Mouse (Mus musculus): ENCODE measurements around the gene Cct8l1.

Cct8l1 gene

DNA sequence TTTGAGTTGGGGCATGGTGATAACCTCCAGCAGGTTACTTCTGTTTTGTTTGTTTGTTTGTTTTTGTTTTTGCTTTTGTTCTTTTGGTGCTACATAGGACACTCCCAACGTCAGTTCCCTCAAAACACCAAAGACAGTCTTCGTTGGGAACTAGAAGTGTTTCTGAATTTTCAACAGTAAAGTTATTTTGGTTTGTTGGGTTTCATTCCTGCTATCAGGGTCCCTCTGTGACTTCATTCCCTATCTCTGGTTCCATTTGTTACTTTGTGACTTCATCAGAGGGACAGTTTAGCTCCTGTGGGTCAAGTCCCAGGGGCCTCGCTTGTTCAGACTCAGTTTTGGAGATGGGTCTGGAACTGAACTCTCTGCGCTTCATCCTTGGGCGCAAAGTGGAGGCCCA is at the start of gene Cct8l1:
TSS of gene Cct8l1 (plus strand) at position 301 of the 400 bp plus-strand sequence.
- no peak for DNase-seq (ENCODE audit: low spot score in 2 of 2)

DNA sequence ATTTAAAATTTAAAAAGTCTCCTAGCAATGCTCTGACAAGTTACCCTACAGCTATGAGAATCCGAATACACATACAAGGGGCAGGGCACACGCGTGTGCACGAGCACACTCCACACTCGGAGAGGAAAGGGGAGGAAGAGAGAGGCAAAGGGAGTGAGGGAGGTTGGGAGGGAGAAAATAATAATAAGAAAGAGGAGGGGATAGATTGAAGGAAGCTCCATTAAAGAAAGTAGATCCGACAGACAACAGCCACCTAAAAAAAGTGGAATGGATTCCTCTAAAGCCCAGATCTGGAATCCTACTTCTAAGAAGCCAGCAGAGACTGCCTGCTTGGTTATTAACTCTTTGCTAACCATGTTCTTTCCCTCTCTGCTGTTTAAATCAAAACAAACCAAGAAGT is 43.8 kb upstream of the Cct8l1 start:
- no peak for DNase-seq (ENCODE audit: low spot score in 2 of 2)

DNA sequence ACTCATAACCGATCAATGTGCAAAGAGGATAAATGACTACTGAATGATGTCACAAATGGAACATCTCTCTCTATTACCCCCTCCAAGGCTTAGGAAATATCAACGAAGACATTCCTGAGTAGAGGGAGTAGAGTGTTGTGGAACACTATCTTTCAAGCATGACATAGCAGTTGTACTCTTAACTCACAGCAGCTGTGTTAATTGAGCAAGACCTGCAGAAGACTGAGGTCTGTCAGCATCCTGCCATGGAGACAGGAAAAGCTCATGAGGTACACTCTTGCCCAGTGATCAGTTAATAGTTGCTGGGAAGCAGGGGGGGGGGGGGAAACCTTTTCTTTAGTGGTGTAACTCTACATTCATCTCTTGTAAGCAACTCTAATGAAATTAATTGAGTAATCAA is 40.1 kb upstream of the Cct8l1 start:
- no peak for DNase-seq (ENCODE audit: low spot score in 2 of 2)

DNA sequence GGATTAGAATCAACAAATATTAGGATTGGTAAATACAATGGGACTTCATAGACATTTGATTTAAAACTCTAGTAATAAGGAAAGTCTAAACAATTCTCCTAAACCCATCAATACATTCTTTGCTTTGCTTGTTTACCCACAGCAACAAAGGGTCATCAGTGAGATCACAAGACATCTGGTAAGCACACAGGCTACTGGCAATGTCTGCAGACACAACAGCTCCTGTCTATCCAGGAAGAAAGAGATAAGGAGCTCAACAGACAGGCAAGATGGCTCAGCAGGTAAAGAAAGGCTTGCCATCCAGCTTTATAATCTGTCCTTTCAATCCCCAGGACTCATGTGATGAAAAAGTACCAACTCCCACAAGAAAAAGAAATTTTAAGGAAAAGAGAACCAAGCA is 37.0 kb upstream of the Cct8l1 start:
- DNase-seq (ENCODE audit: low spot score in 2 of 2): no peak

DNA sequence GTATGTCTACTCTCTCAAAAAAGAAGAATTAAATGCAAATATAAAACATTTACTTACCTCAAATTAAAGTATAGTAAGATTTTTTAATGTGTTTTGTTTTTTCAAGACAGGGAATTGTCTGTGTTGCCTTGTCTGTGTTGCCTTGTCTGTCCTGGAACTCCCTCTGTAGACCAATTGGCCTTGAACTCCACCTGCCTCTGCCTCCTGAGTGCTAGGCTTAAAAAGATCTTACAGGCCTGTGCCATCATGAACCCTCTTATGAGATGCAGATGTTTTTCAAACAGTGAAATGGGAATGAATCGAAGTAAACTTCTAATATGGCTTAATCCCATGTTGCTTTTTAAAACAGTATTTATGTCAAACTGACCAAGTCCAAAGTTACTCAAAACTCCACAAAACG is 19.2 kb upstream of the Cct8l1 start:
- DNase-seq (ENCODE audit: low spot score in 2 of 2): no peak

DNA sequence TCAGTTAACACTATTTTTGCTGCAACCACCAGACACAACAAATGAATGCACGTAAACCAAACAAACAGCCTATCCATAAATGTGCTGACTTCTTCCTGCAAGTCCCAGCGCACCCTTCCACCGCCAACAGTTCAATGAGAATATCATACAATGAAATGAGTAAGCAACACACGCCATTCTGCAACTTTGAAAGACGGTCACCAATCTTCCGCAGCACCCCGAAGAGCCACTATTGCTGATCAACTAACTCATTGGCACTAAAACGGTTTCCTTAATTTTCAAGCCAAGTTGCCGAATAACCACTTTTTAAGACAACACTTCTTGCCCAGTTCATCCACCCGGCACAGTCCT is 18.5 kb upstream of the Cct8l1 start:
- DNase-seq (ENCODE audit: low spot score in 2 of 2): no peak

DNA sequence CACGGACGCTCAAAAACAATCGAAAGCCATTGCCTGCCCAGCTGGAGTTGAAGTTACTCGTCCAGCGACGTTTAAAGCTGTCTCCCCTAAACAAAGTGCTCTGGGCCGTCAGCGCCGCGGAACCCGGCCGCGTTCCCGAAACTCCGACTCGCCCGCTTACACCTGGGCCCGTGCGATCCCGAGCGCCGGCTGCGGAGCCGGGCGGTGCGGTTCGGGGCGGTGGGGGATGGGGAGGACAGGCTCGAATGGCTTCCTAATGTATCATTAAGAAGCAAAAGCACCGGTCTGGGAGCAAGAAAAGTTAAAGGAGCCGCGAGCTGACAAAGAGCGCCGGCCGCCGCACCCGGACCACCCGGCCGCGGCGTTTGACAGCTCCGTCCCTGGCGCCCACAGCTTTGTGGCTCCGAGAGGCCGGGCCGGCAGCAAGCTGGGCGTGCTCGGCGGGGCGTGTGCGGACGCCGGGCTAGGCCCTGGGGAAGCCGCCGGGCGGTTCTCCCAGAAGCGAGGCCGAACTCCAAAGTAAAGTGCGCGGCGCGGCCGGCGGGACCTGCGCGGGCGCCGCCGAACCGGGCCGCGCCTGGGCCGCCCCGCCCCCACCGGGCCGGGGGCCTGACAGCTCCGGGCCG is 18.0 kb upstream of the Cct8l1 start:
- peak; percentile 23 to 43 for DNase-seq (ENCODE audit: low spot score in 2 of 2)

DNA sequence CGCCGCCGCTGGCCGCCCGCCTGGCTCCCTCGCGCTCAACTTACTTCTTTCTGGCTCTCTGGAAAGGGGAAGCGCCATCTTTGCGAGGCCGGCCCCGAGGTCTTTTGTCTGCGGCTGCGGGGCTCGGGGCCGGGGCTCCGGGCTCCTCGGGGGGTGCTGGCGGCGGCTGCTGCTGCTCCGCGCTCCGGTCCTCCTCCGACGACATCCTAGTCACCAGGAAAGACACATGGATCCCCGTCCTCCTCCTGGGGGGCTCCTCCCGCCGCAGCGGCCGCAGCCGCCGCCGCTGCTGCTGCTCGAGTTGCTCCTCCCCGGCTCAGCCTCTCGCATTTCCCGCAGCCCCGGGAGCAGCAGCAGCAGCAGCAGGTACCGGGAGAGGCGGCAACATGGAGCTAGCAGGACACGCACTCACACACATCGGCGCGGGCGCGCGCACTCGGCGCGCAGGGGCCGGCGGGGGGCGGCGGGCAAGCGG is 17.5 kb upstream of the Cct8l1 start, which contains the start of gene Kmt2c:
TSS of gene Kmt2c (minus strand) at position 438 of the 475 bp plus-strand sequence.
- DNase-seq (ENCODE audit: low spot score in 2 of 2): peak; percentile 57 to 70

DNA sequence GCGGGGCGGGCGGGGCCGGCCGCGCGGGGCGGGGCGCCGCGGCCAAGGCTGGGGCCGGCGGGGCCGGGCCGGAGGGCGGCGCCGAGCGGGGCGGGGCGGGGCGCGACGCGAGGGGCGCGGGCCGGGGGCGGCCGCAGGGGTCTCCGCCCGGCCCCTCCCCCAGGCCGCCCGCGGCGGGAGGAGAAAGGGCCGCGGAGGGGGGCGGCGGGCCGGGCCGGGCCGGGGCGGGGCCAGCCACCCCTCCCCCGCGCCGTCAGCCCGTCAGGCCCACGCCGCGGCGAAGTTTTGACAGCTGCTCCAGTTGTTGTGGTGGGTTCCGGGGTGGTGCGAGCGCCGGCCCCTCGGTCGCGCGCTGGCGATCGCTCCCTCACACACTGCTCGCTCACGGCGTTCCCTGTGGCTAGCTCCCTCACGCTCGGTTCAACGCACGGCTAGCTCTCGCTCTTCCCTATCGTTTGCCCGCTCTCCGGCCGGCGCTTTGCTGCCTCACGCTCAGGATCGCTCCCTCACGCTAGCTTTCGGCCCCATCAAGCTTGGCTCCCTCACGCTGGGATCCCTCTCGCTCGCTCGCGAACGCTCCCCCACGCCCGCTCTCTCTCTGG is 16.9 kb upstream of the Cct8l1 start:
- DNase-seq (ENCODE audit: low spot score in 2 of 2): peak; percentile 64 to 76

DNA sequence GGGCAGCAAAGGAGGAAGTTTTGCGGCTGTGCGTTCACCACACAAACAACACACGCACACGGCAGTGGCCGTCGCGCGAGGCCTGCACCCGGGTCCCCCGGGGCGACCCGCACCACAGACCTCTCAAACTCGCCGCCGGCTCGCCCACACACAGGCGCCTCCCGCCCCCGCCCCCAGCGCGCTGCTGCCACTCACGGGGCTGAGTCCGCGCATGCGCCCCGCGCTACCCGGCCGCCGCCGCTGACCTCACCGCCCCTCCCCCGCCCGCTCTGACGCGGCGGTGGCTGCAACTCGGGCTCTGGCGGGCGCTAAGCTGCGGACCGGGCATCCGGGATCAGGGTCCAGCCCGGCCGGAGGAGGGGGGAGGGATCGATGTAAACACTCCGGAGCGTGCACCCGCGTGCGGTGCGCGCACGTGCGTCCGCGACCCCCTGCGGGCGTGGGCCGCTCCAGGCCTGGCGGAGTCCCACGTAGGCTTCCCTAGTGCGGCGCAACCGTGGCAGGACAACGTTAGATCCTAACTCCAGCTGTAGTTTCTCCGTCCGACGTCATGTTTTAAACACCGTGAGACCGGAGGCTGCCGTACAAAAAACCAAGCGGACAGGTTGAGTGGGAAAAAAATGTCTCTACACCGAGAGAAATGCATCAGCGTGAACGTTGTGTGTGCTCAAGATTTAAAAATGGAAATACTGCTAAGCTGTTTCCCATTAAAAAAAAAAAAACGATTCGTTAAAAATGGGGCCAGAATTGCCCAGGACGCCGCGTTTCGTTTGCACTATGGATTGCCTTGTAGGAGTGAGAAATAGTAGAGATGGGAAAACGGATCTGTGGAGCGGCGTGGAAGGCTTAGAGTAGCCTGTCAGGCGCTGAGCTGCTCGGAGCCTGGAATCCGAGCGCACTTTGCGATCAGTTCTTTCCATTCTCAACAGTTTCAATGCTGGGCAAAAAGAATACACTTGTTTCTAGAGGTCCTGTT is 16.2 kb upstream of the Cct8l1 start:
- peak; percentile 97 to 98 for DNase-seq (ENCODE audit: low spot score in 2 of 2)

DNA sequence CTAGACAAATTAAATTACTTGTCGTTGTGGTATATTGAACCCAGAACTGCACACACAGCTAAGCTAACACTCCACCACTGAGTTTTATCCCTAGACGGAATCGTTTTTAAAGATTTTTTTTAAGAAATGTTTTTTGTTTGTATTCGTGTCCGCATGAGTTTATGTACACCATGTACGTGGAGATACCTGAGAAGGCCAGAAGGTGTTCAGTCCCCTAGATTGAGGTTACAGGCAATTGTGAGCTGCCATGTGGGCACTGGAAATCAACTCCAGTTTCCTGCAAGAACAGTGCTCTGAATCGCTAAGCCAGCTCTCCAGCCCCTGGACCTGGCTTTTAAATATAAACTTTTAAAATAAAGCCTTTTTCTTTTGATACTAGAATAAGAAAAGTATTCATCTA is 15.2 kb upstream of the Cct8l1 start:
- no peak for DNase-seq (ENCODE audit: low spot score in 2 of 2)

DNA sequence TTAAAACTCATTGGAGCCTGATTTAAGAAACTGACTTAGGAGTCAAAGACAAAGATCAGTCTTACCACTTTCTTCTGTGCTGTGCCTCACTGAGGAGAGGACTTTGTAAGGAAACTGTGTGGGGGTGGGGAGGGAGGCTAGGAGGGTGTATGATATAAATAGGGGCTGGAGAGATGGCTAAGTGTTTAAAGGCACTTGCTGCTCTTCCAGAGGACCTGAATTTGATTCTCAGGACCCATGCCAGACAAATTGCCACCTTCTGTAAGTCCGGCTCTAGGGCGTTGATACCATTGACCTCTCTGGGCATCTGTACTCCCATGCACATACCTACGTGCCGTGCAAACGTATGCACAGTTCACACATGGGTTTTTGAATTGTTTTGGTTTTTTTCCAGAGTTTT is 9.8 kb upstream of the Cct8l1 start:
- no peak for DNase-seq (ENCODE audit: low spot score in 2 of 2)

DNA sequence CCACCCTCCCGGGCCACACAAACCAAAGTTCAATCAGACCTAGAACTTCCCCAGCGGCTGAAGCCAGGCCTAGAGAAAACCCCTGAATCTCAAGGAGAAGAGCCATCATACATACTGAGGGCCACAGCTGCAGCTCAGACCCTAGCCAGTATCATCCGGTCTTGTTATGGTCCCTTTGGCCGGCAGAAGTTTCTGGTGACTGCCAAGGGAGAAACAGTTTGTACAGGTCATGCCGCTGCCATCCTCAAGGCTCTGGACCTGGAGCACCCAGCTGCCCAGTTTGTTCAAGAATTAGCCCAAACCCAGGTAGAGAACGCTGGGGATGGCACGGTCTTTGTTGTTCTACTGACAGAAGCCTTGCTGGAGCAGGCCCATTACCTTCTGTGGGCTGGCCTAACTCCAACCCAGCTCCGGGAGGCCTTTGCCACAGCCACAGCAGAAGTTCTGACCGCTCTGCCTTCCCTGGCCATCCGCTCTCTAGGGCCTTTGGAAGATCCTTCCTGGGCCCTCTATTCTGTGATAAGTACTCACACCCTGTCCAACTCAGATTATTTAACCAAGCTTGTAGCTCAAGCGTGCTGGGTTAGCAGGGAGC is 531 bp downstream of the Cct8l1 start:
- no peak for DNase-seq (ENCODE audit: low spot score in 2 of 2)

DNA sequence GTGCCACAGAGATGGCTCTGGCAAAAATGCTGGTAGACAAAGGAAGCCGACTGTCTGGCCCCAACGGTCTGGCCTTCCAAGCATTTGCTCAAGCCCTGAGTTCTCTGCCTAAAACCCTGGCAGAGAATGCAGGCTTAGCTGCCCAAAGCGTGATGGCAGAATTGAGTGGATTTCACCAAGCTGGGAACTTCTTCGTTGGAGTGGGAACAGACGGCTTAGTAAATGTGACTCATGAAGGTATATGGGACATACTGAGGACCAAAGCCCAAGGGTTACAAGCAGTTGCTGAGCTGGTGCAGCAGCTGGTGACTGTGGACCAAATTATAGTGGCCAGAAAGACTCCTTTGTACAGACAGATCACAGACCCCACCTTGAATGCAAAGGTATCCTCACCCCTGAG is 1.7 kb downstream of the Cct8l1 start:
- DNase-seq (ENCODE audit: low spot score in 2 of 2): no peak

DNA sequence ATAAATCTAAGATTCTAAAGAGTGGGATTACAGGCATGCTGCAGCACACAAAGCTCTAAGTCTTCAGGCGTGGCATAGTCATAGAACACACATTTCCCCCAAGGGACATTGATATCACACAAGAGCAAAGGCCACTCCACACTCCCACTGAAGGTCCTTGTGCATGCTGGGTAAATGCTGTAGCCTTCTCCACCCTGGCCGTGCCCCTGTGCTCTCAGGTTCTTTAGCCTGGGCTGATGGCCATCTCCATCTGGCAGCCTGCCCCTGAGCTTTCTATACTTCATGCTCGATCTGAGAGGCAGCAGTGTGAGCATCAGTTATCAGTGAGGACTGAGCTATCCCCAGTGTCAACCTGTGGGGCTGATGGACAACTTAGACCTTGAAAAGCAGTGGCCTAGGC is 4.0 kb downstream of the Cct8l1 start:
- DNase-seq (ENCODE audit: low spot score in 2 of 2): no peak

DNA sequence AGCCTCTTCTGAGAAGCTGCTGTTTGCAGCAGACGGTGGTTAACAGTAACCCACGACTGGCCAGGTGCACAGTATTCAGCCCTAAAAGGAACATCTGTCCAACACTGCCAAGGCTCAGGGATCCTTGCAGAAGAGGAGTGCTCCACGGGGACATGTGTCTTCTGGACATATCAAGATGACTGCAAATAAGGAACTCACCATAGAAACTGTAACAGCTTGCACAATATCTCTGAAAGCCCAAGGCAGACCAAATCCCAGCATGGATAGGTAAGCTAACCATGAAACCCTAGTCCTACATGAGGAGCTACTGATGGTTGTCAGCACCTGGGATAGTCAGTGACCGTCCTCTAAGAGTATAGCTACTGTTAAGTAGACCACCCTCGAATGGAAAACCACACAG is 5.6 kb downstream of the Cct8l1 start:
- DNase-seq (ENCODE audit: low spot score in 2 of 2): no peak

DNA sequence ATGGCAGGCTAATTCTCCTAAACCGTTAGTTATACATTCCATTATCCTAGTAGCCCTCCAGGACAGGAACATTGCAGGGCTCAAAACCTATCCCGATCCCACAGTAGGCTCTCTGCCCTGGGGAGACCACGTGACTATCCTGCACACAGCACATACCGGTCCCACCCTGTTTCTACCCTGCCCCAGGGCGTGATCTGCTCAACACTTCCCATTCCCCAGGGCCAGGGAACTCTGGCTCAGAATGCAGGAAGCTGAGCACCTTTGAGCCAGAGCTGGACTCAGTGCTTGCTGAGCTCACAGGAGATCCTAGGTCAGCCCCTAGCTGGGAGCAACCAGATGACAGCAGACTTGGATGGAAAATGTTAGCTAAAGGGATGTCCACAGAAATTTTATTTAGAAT is 10.2 kb downstream of the Cct8l1 start:
- no peak for DNase-seq (ENCODE audit: low spot score in 2 of 2)

DNA sequence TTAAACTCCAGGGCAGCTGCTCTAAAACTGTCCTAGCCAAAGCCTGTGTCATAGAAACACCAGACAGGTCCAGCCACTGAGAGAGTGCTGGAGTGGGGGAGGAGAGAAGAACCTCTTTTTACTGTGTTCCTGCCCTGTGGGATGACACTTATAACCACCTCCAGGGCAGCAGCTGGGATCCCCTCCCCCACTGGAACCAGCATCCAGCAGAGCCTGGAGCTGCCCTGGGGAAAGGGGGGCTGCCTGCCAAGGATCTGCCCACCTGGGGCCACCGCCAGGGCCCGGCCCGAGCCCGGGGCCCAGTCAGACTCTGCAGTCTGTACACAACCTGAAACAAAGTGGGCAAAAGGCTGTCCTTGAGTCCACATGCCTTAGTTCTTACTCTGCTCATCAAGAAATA is 11.1 kb downstream of the Cct8l1 start:
- DNase-seq (ENCODE audit: low spot score in 2 of 2): no peak

DNA sequence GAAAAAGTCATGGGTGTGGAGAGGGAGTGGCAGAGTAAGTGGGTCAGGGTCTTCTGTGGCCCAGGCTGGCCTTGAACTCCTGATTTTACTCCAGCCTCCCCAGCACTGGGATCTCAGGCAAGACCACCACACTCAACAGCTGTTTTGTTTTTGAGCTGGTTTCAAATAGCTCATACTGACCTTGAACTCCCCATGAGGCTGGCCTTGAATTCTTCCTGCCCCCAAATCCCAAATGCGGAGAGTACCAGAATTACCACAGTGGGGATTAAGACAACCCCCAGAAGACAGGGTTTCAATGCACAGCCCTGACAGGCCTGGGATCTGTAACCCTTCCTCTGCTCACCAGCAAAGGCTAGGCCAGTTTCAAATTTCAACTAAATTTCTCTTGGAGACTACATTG is 12.1 kb downstream of the Cct8l1 start:
- DNase-seq (ENCODE audit: low spot score in 2 of 2): no peak

DNA sequence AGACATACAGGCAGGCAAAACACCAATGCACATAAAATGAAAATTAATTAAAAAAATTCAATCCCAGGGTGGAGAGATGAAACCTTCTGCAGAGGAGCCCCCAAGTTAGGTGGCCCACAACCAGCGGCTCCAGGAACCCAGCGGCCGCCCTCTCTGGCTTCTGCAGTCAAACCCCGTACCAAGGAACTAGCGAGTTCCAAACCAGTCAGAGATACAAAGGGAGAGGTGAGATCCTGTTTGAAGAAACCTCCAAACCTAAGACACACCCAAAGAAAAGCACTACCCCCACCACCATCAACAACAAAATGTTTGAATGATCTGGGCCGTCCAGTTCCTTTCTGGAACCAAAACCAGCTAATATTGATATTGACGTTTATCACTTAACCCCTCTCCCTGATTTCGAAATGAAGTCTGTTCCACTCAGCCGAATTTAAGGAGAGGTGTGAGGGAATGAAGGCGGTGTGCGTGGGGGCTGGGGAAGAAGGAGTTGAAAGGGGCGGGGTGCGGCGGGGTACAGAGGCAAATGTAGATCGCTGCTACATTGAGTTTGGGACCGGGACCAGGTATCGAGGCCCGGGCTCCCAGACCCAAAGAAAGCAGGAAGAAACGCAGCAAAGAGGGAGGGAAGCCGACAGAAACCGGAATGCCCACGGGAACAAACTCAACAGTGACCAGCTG is 13.1 kb downstream of the Cct8l1 start:
- no peak for DNase-seq (ENCODE audit: low spot score in 2 of 2)

DNA sequence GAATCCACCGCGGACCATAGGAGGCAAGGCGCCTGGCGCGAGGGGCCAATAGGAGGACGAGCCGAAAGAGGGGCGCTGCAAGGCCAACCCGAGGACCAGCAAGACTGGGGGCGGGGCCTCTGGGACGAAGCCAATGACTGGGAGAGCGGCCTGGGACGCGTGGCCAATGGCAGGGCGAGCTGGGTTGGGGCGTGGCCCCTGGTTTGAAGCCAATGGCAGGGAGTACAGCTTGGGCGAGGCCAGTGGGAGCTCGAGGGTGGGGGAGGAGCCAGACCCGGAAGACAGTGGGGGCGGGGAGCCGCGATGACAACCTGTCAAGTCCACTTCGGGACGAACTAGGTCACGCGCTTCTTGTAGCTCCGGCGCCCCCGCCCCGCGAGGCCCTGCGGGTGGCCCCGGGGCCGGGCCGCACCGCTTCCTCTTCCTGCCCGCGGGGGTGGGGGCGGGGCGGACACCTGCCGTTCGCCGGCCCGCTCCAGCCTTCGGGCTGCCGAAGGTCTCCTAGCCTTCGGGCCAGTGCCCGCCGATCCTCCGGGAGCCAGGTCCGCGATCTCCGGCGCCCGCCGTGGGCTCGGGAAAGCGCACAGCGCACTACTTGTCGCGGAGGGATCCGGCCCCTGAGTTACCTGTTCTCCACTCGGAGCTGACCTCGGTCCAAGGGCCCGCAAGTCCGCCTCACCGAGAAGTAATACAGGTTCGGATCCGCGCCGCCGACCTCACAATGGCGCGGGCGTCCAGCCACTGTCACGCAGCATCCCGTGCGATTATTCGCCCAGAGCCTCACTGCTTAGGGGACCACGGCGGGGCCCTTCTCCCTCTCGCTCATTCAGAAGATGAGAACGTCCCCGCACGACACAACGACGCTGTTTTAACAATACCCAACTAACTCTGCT is 13.9 kb downstream of the Cct8l1 start:
- DNase-seq (ENCODE audit: low spot score in 2 of 2): peak; percentile 100

Measured in frontal cortex, postnatal 10 days (tissue).